Mouse (Mus musculus) kidney, postnatal 0 days (tissue): Measurements from ENCODE around the gene S100a2. TPM values are rescaled to one million over a fixed set of nuclear protein-coding genes. Genes with fewer than 3 reads are reported as not detected.
A peak's percentile ranks its signal among the peaks of the same experiment; 100 is the strongest.

Source experiments
- ATAC-seq: fragments of 200-750 bp; cut with Nextera tagmentation; replicated peaks from 2 replicates; pipeline ENCODE4 v1.8.0; 2017; ENCODE audit warnings: low read depth, moderate number of reproducible peaks, moderate TSS enrichment, moderate library complexity; ENCODE audit not compliant: low FRiP score
- DNase-seq: peaks from one replicate; pipeline ENCODE4 v3.0.0-alpha.2; 2016; ENCODE audit warnings: low spot score
- H3K27ac ChIP-seq: fragments of 300-500 bp; sonication (generic); 2 replicates; pipeline ENCODE4 v1.5.1; 2014; ENCODE audit warnings: mild to moderate bottlenecking
- H3K27me3 ChIP-seq: fragments of 300-500 bp; sonication (generic); 2 replicates; pipeline ENCODE4 v1.6.1; 2014; ENCODE audit warnings: low read length, mixed read lengths; ENCODE audit not compliant: insufficient read depth
- H3K36me3 ChIP-seq: fragments of 300-500 bp; sonication (generic); 2 replicates; pipeline ENCODE4 v1.6.1; 2014; ENCODE audit warnings: low read length, mixed read lengths; ENCODE audit not compliant: insufficient read depth
- H3K4me1 ChIP-seq: fragments of 300-500 bp; sonication (generic); replicated peaks from 2 replicates; pipeline ENCODE4 v1.6.1; 2014; ENCODE audit warnings: antibody characterized with exemption, low read length, mixed read lengths; ENCODE audit not compliant: insufficient read depth
- H3K4me2 ChIP-seq: fragments of 300-500 bp; sonication (generic); 2 replicates; pipeline ENCODE4 v1.6.1; 2014; ENCODE audit warnings: mild to moderate bottlenecking, low read length, moderate library complexity, mixed read lengths
- H3K4me3 ChIP-seq: fragments of 300-500 bp; sonication (generic); replicated peaks from 2 replicates; pipeline ENCODE4 v1.5.1; 2014; ENCODE audit warnings: low read depth, low read length
- H3K9ac ChIP-seq: fragments of 300-500 bp; sonication (generic); 2 replicates; pipeline ENCODE4 v1.6.1; 2014; ENCODE audit warnings: low read depth, low read length
- H3K9me3 ChIP-seq: fragments of 300-500 bp; sonication (generic); replicated peaks from 2 replicates; pipeline ENCODE4 v1.6.1; 2016; ENCODE audit warnings: low read length, inconsistent platforms, mixed read lengths
- CTCF ChIP-seq: IDR thresholded peaks from 2 replicates; pipeline ENCODE4 v1.5.1; 2016; ENCODE audit warnings: antibody characterized with exemption, low read depth, mild to moderate bottlenecking, moderate library complexity
- WGBS: fragments of 180-500 bp; shearing (Covaris S2); extraction: QIAGEN DNeasy Blood & Tissue Kit; methylation state at CpG from one replicate; pipeline ENCODE4 v1.1.7; 2014; 5-methylcytosine and 5-hydroxymethylcytosine counted together
- polyA plus RNA-seq: library from polyadenylated mRNA; unstranded; fragments of >200 nt; fragmentation: Nextera tagmentation; extraction: Ambion mirVana; gene quantifications from 2 replicates; pipeline ENCODE4 v1.2.1, GENCODE M21; 2015

S100a2 gene
- polyA plus RNA-seq, 1 experiment from 2014 or later: not detected

DNA sequence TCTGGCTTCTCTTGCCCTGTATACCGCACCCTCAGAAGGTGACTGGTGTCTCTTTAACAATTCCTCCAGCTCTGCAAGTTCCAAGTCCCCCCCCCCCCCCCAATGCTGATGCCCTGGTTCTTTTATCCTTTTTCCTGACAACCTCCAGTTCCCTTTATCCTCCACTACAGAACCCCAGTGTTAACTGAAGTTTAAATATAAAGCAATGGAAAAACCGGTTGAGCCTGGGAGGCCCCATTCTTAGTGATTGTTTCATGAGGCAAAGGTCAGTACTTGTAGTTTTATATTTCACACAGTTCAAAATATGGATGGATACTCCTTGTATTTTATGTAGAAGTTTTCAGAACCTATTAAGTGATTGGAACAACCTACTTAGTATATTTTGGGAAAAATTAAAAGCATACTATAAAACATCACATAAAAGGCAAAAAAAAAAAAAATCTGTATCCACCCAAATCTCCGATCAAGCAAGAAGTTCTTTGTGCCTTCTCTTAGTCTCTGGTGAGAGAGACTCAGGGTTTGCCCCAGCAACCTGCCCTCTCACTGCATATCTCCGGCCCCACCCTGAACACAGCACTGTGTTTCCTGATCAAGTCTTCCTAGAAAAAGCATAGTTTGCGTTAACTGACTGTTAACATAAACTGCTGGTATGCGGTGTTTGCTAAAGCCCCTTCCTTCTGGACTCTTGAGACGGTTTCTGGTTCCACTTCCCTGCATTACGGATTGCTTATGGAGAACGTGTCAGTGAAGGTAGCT lies 36.4 kb downstream of the S100a2 start:
- Histone ChIP-seq H3K9me3 (no peaks in the 10 kb centered on the region), H3K27ac (no peak overlapping the region), H3K36me3 (no peaks in the 10 kb centered on the region), H3K4me2 (no peak overlapping the region), H3K9ac (no peak overlapping the region), H3K4me1 (no peaks in the 10 kb centered on the region), H3K4me3 (no peak overlapping the region), H3K27me3 (no peaks in the 10 kb centered on the region)
- DNase-seq (no peak), ATAC-seq (no peak)
- TF ChIP-seq CTCF: no peak
- 67% methylated on average over 9 of the region's 9 CpGs for WGBS

DNA sequence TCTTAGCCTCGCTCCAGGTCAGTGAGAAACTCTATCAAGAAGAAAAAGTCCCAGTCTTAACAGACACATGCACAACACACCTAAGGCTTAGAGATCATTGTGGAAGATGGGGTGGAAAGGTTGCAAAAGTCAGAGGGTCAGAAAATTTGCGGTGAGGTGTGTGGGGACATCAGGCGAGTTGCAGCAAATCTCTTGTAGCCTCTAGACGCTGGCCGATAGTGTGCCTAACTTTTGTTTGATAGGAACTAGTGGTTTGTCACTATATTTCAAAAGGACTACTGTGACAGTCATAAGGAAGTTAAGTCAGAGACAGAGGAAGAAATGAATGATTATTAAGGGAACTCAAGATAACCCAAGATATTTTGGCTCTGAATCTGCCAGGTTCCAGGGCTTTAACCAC lies 37.3 kb downstream of the S100a2 start:
- no peak overlapping the region for H3K4me3 ChIP-seq
- no peak for TF ChIP-seq CTCF
- no peak overlapping the region for H3K27ac ChIP-seq
- H3K36me3 ChIP-seq: no peaks in the 10 kb centered on the region
- no peak overlapping the region for H3K9ac ChIP-seq
- WGBS: 87% methylated on average over 5 of the region's 5 CpGs
- H3K4me2 ChIP-seq: no peak overlapping the region
- no peak for ATAC-seq
- H3K27me3 ChIP-seq: no peaks in the 10 kb centered on the region
- no peaks in the 10 kb centered on the region for H3K9me3 ChIP-seq
- no peak for DNase-seq
- no peaks in the 10 kb centered on the region for H3K4me1 ChIP-seq

DNA sequence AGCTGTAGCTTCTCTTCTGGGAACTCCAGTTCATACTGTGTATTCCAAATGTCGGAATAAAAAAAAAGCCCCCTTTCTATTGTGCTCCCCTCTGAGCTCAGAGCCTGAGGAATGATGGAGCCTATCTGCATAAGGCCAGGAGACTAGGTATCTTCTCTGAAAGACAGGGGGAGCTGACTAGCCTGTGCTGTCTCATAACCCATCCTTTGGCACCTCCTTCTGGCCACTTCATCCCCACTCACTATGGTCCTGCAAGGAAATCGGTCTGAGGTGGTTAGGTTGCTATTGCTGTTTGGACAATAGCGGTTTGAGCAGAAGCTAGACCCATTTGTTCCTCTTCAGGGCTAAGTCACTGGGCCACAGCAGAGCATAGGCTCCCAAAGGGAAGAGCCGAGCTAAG lies 37.8 kb downstream of the S100a2 start:
- Histone ChIP-seq H3K9me3 (no peaks in the 10 kb centered on the region), H3K9ac (no peak overlapping the region), H3K4me1 (no peaks in the 10 kb centered on the region), H3K27ac (no peak overlapping the region), H3K4me2 (no peak overlapping the region), H3K4me3 (no peak overlapping the region), H3K27me3 (no peaks in the 10 kb centered on the region), H3K36me3 (no peaks in the 10 kb centered on the region)
- 55% methylated on average over 4 of the region's 4 CpGs for WGBS
- DNase-seq (peak; percentile 80), ATAC-seq (no peak)
- TF ChIP-seq CTCF: peak; percentile 80

- H3K36me3 ChIP-seq: no peaks in the 10 kb centered on the region
- no peaks in the 10 kb centered on the region for H3K27me3 ChIP-seq
- 71% methylated on average over 2 of the region's 2 CpGs for WGBS
- H3K4me3 ChIP-seq: no peak overlapping the region
- ATAC-seq: no peak
- no peak overlapping the region for H3K4me2 ChIP-seq
- DNase-seq: no peak
- TF ChIP-seq CTCF: no peak
- H3K9ac ChIP-seq: no peak overlapping the region
- H3K4me1 ChIP-seq: no peaks in the 10 kb centered on the region
- no peaks in the 10 kb centered on the region for H3K9me3 ChIP-seq
- no peak overlapping the region for H3K27ac ChIP-seq
Measured at GRCm38 (mm10) chr3:90629298-90629697, 39.3 kb downstream of the S100a2 start.

DNA sequence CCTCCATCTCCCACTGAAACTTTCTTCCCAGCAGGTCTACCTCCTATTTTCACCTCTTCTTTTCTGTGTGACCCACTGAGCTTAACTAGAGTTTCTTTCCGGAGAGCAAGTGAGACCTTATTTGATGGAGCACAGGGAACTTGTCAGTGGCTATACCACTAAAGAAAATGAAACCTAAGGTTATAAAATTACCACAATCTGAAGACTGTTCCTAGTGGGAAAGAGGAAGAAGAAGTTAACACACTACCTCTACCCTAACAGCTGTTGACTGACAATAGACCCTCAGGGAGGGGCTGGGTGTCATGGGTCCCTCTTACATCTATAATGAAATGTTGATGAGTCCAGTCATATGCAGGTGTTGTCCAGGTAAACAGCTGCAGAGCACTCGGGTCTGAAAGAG lies 41.9 kb downstream of the S100a2 start:
- H3K4me3 ChIP-seq: no peak overlapping the region
- ATAC-seq (no peak), DNase-seq (no peak)
- no peak overlapping the region for H3K9ac ChIP-seq
- no peaks in the 10 kb centered on the region for H3K27me3 ChIP-seq
- 76% methylated on average over 2 of the region's 2 CpGs for WGBS
- H3K9me3 ChIP-seq: no peaks in the 10 kb centered on the region
- no peak overlapping the region for H3K27ac ChIP-seq
- H3K36me3 ChIP-seq: no peaks in the 10 kb centered on the region
- H3K4me2 ChIP-seq: no peak overlapping the region
- TF ChIP-seq CTCF: no peak
- no peaks in the 10 kb centered on the region for H3K4me1 ChIP-seq

GRCm38 (mm10) chr3:90638511-90639275 lies 48.6 kb downstream of the S100a2 start:
- Histone ChIP-seq H3K27me3 (no peaks in the 10 kb centered on the region), H3K4me3 (no peak overlapping the region), H3K36me3 (no peaks in the 10 kb centered on the region), H3K4me2 (no peak overlapping the region), H3K9ac (no peak overlapping the region), H3K4me1 (no peaks in the 10 kb centered on the region), H3K9me3 (no peaks in the 10 kb centered on the region), H3K27ac (no peak overlapping the region)
- no peak for TF ChIP-seq CTCF
- ATAC-seq (no peak), DNase-seq (no peak)
- WGBS: 87% methylated on average over 1 of the region's 1 CpGs
